Comparison of ENCODE assay signal across 7 mouse cellular contexts in the genomic region with DNA sequence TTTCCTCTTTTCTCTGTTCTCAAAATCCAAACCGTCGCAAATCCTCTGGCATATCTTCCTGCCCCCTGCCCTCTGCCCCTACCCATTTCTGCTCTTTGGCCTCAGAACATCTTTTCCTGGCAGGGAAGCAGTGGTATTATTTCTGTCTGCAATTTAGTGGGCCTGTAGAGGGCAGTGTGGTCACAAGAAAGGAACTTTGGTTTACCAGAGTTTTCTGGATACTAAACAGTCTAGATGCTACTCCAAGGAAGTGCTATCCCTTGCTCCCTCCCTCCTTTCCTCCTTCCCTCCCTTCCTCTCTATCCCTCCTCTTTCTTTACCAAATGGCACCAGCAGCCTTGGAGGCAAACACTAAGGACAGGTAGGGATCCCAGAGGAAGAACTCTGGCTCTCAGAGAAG.
DNase-seq lines count a peak whose midpoint lies in the region; ATAC-seq lines count a peak whose summit lies in the region.

No protein-coding gene starts in this region.

- peak; percentile 65; the same call in 1 of the 2 replicates for ATAC-seq in common myeloid progenitor, adult 5-6 weeks (replicated peaks; ENCODE audit: low read depth, poor library complexity, severe bottlenecking)

- DNase-seq in CD4-positive helper T cell, adult 2 months (ENCODE audit: low read depth, low spot score): peak; percentile 15
- DNase-seq in NIH3T3 (ENCODE audit: low read depth): peak; percentile 77
- peak; percentile 14 to 19 for DNase-seq in gastrocnemius, adult 8-10 months (ENCODE audit: low spot score in 2 of 2)
- peak; percentile 54 to 80 for DNase-seq in kidney, postnatal 25 days
- DNase-seq in lung, postnatal 10 days: peak; percentile 65
- peak; percentile 76 for DNase-seq in right cerebral cortex, postnatal 4 days

Comparison
In these comparisons a context has a peak if more than half of its experiments do, and no peak if none do; other contexts are left out.
1. Peak in every context shown above with its lines: DNase-seq and ATAC-seq.
2. DNase-seq: peak in every context shown above with its lines; median percentile 77 in NIH3T3; 76 in right cerebral cortex, postnatal 4 days; 67 in kidney, postnatal 25 days; 65 in lung, postnatal 10 days; 16 in gastrocnemius, adult 8-10 months; 15 in CD4-positive helper T cell, adult 2 months.